Mouse (Mus musculus): ENCODE measurements around the gene Ctnna3. TPM values are rescaled to one million over a fixed set of nuclear protein-coding genes. Genes with fewer than 3 reads are reported as not detected.
"Not testable (repeated sequence)": the region's sequence is repeated elsewhere in the genome, so short reads cannot be mapped to it uniquely, and the experiment has no call there.

Gene Ctnna3
- total RNA-seq, 2 experiments from 2014 or later, result not detected

DNA sequence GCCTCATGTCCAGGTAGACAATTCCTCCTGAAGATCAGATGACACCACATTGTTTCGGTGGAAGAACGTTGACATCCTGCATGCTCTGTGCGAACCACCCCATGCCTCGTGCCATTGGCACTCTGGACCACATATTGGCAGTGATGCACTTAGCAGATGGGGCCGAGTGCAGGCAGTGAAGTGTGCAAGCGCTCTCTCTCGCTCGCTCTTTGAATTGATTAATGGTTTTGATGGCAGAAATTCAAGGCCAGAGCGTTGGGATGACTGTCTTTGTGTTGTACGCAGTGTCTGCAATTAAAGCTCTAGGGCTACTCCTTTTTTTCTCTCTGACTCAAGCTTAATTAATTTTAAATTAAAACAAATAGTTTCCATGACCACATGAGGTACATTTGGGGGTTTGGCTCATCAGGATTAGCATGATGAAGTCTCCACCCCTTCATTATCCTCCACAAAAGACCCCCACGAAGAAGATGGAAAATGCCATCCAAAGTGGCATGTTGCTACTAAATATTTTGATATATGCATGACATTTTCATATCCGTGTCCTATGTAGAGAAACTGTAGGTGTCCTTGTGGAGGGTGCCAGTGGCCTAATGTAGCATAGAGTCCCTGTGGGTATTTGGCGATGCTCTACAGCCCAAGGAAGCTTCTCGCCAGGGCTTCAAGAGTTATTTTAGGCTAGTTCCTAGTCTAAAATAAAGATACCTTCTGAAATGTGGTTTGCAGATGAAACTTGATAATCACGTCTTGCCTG, 700.7 kb downstream of the Ctnna3 start:
- no peak for ATAC-seq (ENCODE audit: poor library complexity, severe bottlenecking)

GRCm38 (mm10) chr10:64133461-64133860, 703.6 kb downstream of the Ctnna3 start:
- no peak for ATAC-seq (ENCODE audit: poor library complexity, severe bottlenecking)

GRCm38 (mm10) chr10:64135481-64135880, 705.6 kb downstream of the Ctnna3 start:
- no peak for ATAC-seq (ENCODE audit: poor library complexity, severe bottlenecking)

- no peak for ATAC-seq (ENCODE audit: poor library complexity, severe bottlenecking)
Observed at GRCm38 (mm10) chr10:64146511-64146910, 716.6 kb downstream of the Ctnna3 start.

- no peak for ATAC-seq (ENCODE audit: poor library complexity, severe bottlenecking)
Observed at GRCm38 (mm10) chr10:64181696-64182095, 751.8 kb downstream of the Ctnna3 start.

DNA sequence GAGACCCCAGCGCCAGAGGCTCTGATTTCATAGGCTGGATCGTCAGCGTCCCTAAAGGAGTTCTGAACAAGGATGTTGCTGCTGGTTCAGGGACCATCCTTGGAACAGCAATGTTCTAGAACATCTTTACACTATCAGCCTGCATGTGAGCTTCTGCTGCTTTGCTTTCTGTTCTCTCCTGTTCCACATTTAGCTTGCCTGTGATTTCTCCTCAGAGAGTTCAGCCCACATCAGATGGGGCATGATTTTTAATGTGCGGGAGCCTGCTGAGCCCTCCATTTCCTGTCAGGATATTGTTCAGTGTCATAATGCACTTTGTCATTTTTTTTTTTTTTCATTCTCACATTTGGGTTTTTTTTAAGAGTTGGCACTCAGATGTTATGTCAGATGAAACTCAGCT, 752.8 kb downstream of the Ctnna3 start:
- no peak for ATAC-seq (ENCODE audit: poor library complexity, severe bottlenecking)

DNA sequence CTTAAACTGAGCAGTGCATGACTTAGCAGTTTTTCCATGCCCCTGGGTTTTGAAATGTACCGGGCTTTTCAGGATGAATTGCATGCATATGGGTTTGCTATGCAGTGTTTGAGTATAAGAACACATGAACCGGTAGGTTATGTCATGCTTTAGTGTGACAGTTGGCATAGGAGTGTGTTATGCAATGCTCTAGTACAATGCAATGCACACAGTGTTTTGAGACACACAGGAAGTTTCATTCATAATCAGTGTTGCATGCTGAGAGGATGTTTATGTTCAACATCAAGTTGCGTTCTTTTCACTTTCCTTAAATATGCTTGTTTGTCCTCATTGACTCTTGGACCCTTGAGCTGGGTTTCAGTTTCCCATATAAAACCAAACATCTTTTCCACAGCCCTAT, 758.1 kb downstream of the Ctnna3 start:
- no peak for ATAC-seq (ENCODE audit: poor library complexity, severe bottlenecking)

DNA sequence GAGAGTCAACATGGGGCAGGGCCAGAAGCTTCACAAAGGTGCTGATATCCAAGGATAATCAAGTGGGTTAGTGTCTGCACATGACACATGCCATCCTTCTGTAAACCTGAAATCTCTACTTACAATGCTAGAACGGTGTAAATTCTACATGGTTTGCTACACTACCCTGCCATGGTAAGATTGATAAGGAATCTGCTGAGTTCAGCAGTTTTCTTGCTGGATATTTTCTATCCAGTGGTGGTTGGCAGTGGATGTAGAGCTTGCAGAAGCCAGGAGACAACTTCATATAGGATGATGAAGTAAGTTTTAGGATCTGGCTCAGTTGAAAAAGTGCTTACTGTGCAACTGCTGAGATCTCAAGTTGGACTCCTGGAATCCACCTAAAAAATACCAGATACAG, 767.7 kb downstream of the Ctnna3 start:
- ATAC-seq (ENCODE audit: poor library complexity, severe bottlenecking), result no peak

DNA sequence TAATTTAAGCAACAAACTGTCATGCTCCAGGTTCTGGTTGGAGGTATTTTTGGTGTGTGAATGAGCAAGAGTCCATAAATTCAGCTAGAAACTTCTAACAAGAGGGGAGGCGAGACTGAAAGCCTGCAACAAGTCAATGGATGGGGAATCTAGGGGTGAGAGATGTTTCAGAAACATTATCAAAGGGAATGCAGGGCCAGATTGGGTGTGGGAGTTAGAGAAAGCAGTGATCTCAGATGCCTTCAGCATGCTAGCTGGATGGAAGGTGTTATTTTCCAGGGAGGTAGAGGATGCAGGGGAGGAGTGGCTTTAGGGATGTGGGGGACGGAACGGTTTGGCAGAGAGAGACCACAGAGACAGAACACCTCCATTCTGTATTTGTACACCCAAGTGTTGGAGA, 785.7 kb downstream of the Ctnna3 start:
- ATAC-seq (ENCODE audit: poor library complexity, severe bottlenecking), result no peak

DNA sequence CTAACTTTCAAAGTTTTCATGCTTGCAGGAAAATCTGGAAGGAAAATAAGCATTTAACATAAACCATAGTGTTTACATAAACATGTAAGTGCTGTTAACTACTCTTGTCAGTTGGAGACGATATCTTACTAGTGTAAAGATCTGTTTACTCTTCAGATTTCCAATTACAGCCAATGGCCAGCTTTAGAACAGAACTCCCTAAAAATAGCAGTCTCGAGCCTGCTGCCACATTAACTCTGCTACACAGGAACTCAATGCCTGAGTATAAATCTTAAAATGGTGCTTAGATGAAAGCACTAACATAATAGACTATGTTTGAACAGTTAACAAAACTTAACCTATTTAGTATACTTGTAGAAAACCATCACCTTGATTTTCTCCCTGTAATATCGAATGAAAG, 793.1 kb downstream of the Ctnna3 start:
- no peak for ATAC-seq (ENCODE audit: poor library complexity, severe bottlenecking)

GRCm38 (mm10) chr10:64224007-64224406, 794.1 kb downstream of the Ctnna3 start:
- ATAC-seq (ENCODE audit: poor library complexity, severe bottlenecking), result no peak

DNA sequence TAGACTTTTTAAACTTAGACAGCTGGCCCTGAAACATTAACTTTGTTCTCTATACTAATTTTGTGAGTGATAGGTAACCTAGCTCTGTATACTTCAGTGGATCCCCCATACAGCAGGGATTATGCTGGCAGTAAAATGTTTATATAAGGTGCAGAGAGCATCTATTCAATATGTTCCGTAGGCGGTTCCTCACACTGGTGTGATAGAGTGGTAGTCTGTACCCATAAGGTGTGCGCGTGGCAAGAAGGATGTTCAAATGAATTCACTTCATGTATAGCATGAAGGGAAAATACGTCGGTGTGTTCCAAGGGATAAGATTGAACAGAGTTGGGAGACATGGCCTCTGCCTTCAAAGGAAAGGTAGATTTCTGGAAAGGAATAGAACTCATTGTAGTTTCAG, 794.5 kb downstream of the Ctnna3 start:
- ATAC-seq (ENCODE audit: poor library complexity, severe bottlenecking), result no peak

DNA sequence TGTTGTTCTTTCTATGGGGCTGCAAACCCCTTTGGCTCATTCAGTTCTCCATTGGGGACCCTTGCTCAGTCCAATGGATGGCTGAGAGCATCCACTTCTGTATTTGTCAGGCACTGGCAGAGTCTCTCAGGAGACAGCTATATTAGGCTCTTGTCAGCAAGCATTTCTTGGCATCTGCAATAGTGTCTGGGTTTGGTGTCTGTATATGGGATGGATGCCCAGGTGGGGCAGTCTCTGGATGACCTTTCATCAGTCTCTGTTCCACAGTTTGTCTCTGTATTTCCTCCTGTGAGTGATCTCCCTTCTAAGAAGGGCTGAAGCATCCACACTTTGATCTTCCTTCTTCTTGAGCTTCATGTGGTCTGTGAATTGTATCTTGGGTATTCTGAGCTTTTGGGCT, 795.9 kb downstream of the Ctnna3 start:
- not testable (repeated sequence) for ATAC-seq (ENCODE audit: poor library complexity, severe bottlenecking)

- no peak for ATAC-seq (ENCODE audit: poor library complexity, severe bottlenecking)
Observed at GRCm38 (mm10) chr10:64243421-64243820, 813.5 kb downstream of the Ctnna3 start.

DNA sequence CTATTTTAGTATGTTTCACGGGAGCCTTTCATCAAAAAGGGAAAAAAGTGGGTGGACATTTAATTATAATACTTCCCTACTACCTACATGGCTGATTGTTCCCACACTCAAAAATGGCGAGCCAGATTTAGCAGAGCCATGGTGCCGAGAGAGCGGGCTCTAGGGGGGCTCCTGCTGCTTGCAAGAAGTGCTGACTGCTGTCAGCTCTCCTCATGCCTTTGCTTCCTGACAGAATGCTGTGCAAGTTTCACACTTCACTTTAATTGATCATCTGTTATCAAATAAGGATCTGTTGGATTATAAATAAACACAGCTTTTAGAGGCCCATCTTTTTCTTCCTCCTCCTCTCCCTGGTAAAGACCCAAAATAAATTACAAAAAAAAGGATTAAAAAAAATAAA, 838.3 kb downstream of the Ctnna3 start:
- no peak for ATAC-seq (ENCODE audit: poor library complexity, severe bottlenecking)

DNA sequence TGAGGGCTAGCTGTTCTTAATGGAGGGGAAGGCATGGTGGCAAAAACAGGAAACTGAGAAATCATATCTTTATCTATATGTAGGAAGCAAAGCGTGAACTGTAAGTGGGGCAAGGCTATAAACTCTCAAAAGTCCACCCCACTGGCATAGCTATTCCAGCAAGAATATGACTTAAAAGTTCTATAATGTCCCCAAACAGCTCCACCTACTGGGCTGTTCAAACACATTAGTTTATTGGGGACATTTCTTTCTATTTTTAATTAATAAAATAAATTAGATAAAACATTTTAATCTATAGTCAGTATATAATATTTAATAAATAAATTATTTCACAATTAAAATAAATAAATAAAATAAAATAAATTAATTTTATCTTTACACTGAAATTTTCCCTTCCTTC, 845.2 kb downstream of the Ctnna3 start:
- ATAC-seq (ENCODE audit: poor library complexity, severe bottlenecking), result no peak

DNA sequence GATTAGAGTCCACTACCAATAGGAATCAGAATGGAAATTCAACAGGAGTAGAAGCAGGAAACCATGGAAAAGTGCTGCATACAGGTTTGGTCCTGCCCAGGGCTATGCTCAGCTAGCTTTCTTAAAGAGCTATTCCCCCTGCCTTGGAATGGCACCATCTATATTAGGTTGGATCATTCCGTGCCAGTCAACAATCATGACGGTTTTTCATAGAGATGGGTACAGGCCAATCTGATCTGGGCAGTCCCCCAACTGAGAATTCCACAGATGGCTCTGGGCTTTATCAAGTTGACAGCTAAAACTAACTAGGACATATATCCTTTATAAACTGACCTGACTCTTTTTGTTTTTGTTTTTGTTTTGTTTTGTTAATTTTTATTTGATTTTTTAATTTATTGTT, 848.9 kb downstream of the Ctnna3 start:
- no peak for ATAC-seq (ENCODE audit: poor library complexity, severe bottlenecking)

- no peak for ATAC-seq (ENCODE audit: poor library complexity, severe bottlenecking)
Observed at GRCm38 (mm10) chr10:64305802-64306201, 875.9 kb downstream of the Ctnna3 start.

DNA sequence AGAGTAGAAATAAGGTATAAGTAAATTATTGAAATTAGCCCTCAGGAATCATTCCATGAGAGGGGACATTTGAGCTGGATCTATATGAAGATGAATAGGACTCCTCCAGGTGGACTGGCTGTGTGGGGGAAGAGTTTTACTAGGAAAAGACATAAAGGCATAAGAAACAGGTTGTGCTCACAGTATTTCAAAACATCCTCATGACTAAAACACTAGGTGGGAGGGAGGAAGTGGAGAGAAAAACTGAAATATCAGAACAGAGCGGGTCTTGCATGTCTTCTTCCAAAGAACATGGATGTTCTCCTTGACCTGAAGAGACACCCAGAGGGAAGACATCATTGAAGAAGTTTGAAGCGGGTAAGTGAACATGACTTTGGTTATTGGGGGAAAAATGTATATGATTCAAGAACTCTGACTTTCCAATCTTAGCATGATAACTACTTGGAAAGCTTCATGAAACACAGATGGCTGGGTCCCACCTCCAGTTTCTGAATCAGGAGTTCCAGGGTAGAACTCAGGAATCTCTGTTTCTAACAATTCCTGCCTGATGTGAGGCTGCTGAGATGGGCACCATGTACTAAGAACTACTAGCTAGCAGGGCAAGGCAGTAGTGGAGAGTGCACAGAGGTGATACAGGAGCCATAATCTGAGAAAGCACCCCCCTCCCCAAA, 881.9 kb downstream of the Ctnna3 start:
- ATAC-seq (ENCODE audit: poor library complexity, severe bottlenecking), result no peak

- no peak for ATAC-seq (ENCODE audit: poor library complexity, severe bottlenecking)
Observed at GRCm38 (mm10) chr10:64320332-64320731, 890.4 kb downstream of the Ctnna3 start.

DNA sequence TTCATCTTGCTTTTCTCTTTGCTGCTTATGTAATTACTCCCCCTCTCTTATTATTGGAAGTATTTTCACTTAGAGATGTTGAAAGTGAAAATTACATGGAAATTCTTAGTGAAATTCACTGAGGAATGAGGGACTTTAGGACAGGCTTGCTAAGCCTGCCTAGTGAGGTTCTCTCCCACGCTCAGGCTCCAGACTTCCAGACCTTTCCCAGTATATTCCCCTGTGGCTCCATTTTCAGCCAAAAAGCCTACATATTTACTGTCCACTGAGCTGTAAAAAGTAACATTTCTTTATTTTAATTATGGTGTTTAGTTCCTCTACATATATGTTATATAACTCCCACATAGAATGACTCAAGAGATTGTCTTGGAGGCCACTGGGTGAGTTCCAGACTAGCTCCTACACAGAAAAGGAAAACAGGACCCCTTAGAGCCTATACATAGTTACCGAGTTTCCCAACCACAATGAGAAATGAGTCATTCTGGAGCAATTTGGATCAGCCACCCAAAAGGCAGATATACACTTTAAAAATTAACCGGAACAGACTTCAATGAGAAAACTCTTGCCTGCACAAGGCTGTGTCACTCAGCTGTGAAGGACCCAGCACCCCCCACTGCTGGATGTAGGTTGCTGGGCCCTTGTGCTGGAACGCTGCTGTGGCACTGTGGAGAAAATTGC, 912.9 kb downstream of the Ctnna3 start:
- ATAC-seq (ENCODE audit: poor library complexity, severe bottlenecking), result no peak

- no peak for ATAC-seq (ENCODE audit: poor library complexity, severe bottlenecking)
Observed at GRCm38 (mm10) chr10:64373288-64373687, 943.4 kb downstream of the Ctnna3 start.

Data from megakaryocyte, adult 5-6 weeks (primary cell).